Mouse (Mus musculus) midbrain, embryonic 14.5 days (tissue): ENCODE data around the gene Btbd2. TPM values are rescaled to one million over a fixed set of nuclear protein-coding genes. Genes with fewer than 3 reads are reported as not detected.

Experiments
- ATAC-seq: fragments of 200-750 bp; cut with Nextera tagmentation; 2 replicates; pipeline ENCODE4 v1.8.0; 2017; ENCODE audit warnings: moderate number of reproducible peaks, moderate library complexity; ENCODE audit not compliant: low FRiP score, low TSS enrichment
- DNase-seq: peaks from one replicate; pipeline ENCODE4 v3.0.0-alpha.2; 2015
- H3K27ac ChIP-seq: fragments of 300-500 bp; sonication (generic); replicated peaks from 2 replicates; pipeline ENCODE4 v1.5.1; 2014; ENCODE audit warnings: mild to moderate bottlenecking, low read depth, low read length, moderate library complexity
- H3K27me3 ChIP-seq: fragments of 300-500 bp; sonication (generic); 2 replicates; pipeline ENCODE4 v1.6.1; 2014; ENCODE audit warnings: low read length, control low read depth, mixed read lengths; ENCODE audit not compliant: control insufficient read depth, insufficient read depth
- H3K36me3 ChIP-seq: fragments of 300-500 bp; sonication (generic); 2 replicates; pipeline ENCODE4 v1.6.1; 2014; ENCODE audit warnings: low read length, control low read depth; ENCODE audit not compliant: control insufficient read depth, insufficient read depth
- H3K4me1 ChIP-seq: fragments of 300-500 bp; sonication (generic); 2 replicates; pipeline ENCODE4 v1.6.1; 2014; ENCODE audit warnings: mild to moderate bottlenecking, antibody characterized with exemption, low read length, control low read depth; ENCODE audit not compliant: control insufficient read depth, insufficient read depth
- H3K4me2 ChIP-seq: fragments of 300-500 bp; sonication (generic); 2 replicates; pipeline ENCODE4 v1.6.1; 2014; ENCODE audit warnings: mild to moderate bottlenecking, low read length, moderate library complexity
- H3K4me3 ChIP-seq: fragments of 300-500 bp; sonication (generic); replicated peaks from 2 replicates; pipeline ENCODE4 v1.5.1; 2014; ENCODE audit warnings: low read depth, low read length
- H3K9ac ChIP-seq: fragments of 300-500 bp; sonication (generic); replicated peaks from 2 replicates; pipeline ENCODE4 v1.6.1; 2014; ENCODE audit warnings: mild to moderate bottlenecking, low read length, moderate library complexity
- H3K9me3 ChIP-seq: fragments of 300-500 bp; sonication (generic); 2 replicates; pipeline ENCODE4 v1.6.1; 2016; ENCODE audit warnings: low read length, control low read depth, mixed read lengths; ENCODE audit not compliant: control insufficient read depth
- WGBS: fragments of 180-500 bp; shearing (Covaris S2); extraction: QIAGEN DNeasy Blood & Tissue Kit; methylation state at CpG from one replicate; pipeline ENCODE4 v1.1.7; 2014; 5-methylcytosine and 5-hydroxymethylcytosine counted together
- polyA plus RNA-seq: library from polyadenylated mRNA; unstranded; fragments of >200 nt; fragmentation: Nextera tagmentation; extraction: Ambion mirVana; gene quantifications from 2 replicates; pipeline ENCODE4 v1.2.1, GENCODE M21; 2014

Gene Btbd2
- polyA plus RNA-seq, 1 experiment from 2014 or later = 80.1 TPM

DNA sequence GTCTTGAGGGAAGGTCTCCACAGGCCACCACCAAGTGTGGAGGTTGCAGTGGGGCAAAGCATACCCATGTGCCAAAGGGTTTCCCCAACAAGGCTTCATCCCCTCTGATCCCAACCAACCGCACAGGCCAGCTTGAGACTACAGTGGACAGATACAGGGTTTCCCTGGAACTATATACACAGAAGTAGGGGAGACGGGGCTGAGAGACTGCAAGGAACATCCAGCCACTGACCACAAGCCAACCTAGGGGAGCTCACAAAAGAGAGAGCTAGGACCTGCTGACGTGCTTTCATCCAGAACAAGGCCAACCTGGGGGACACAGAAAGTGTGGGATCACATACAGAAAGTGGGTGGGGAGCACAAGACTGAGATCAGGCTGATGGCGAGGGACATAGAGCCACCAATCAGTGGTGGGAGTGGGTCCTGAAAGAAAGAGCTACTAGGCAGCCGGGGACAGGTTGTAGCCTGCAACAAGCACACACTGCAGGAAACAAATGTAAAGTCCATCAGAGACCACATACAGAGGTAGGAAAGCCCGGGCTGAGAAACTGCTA is 18.1 kb upstream of the Btbd2 start:
- DNase-seq (no peak), ATAC-seq (no peak)
- Histone ChIP-seq H3K4me2 (peak overlapping the region; percentile 96), H3K9me3 (no peaks in the 10 kb centered on the region), H3K27ac (peak overlapping the region; percentile 97), H3K36me3 (peaks cover 29% of the 10 kb centered on the region), H3K4me1 (peaks cover 46% of the 10 kb centered on the region), H3K27me3 (no peaks in the 10 kb centered on the region), H3K4me3 (peak overlapping the region; percentile 98), H3K9ac (peak overlapping the region; percentile 96)
- WGBS = 16% methylated on average over 6 of the region's 6 CpGs

DNA sequence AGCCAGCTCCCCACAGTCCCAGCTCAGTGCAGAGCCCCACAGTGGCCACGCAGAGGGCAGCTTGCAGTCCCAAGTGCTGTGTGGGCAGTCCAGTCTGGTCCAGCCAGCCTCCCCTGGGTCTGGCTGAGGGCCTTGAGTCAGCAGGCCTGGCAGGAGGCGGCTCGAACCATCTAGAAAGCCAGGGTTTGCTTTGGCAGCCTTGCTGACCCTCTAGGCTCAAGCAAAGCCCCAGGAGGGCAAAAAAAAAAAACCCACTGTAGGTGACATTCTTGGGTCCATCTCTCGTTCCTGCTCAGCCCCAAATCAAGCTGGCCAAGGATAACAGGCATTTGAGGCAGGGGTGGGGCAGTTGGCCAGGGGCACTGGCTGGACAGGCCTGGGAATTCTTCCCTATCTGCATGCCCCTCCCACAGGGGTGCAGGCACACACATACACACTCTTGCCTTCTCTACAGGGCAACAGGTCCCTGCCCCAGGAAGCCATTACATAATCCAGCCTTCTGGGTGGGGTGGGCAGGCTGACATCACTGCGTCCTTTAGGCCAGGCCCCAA is 17.4 kb upstream of the Btbd2 start:
- Histone ChIP-seq H3K27me3 (no peaks in the 10 kb centered on the region), H3K9me3 (no peaks in the 10 kb centered on the region), H3K9ac (peak overlapping the region; percentile 96; the same call in 1 of the 2 replicates), H3K4me3 (peak overlapping the region; percentile 98), H3K36me3 (peaks cover 36% of the 10 kb centered on the region), H3K4me1 (peaks cover 46% of the 10 kb centered on the region), H3K27ac (no peak overlapping the region), H3K4me2 (peak overlapping the region; percentile 96)
- DNase-seq = no peak
- ATAC-seq = no peak
- WGBS = 76% methylated on average over 5 of the region's 5 CpGs

DNA sequence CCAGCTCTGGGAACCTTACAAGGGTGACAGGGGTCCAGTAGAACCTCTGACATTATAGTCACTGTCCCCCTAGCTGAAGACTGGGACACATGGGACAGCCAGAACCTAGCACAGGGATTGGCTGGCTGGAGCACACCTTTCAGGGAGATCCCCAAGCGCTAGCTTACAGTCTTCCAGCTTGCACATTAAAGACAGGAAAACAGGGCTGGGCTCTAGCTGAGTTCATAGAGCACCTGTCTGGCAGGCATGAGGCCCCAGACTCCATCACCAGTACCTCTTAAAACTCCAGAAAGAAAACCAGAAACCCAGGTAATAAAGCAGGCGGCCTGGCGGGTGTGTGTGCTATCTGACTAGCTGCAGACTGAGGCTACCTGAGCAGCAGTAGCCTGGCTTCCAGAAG is 16.8 kb upstream of the Btbd2 start:
- 95% methylated on average over 3 of the region's 3 CpGs for WGBS
- Histone ChIP-seq H3K4me3 (peak overlapping the region; percentile 98), H3K9me3 (no peaks in the 10 kb centered on the region), H3K27ac (no peak overlapping the region), H3K27me3 (no peaks in the 10 kb centered on the region), H3K4me2 (peak overlapping the region; percentile 96), H3K4me1 (peaks cover 46% of the 10 kb centered on the region), H3K9ac (peak overlapping the region; percentile 96; the same call in 1 of the 2 replicates), H3K36me3 (peaks cover 41% of the 10 kb centered on the region)
- no peak for DNase-seq
- ATAC-seq = no peak

DNA sequence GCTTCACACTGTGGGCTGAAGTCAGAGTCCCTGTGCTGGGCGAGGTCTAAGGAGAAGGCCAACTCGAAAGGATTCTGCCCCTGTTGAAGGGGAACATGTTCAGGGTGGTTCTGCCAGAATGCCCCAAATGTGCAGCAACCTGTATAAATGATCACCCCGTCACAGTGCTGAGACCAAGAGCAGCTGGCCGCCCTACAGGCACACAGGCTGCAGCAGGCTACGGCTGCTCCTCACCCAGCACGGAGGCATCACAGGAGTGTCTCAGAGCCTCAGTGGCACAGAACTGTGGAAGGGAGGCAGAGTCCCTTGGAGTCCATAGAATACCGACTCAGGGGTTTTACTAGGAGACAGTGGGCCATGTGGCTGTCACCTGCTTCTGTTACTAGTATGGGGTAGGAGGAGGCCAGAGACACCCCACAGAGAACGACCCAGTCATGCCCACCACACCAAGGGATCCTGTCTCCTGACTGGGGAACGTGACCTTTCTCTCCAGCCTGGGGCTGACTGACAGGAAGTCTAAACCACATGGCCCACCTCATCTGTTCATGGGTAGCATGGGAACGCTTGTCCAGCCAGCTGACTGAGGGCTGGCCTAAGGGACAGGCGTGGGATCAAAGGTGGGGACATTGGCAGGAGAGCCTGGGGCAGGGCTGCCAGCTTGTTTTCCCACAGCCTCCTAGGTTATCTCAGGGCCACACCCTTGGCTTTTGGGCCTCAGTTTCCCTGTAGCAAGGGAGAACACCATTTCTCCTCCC is 15.2 kb upstream of the Btbd2 start:
- H3K9me3 ChIP-seq = no peaks in the 10 kb centered on the region
- WGBS = 87% methylated on average over 11 of the region's 11 CpGs
- DNase-seq (no peak), ATAC-seq (no peak)
- no peak overlapping the region for H3K4me3 ChIP-seq
- no peak overlapping the region for H3K27ac ChIP-seq
- no peak overlapping the region for H3K4me2 ChIP-seq
- H3K36me3 ChIP-seq = peaks cover 57% of the 10 kb centered on the region
- H3K27me3 ChIP-seq = no peaks in the 10 kb centered on the region
- no peak overlapping the region; the same call in 1 of the 2 replicates for H3K9ac ChIP-seq
- peaks cover 31% of the 10 kb centered on the region for H3K4me1 ChIP-seq

DNA sequence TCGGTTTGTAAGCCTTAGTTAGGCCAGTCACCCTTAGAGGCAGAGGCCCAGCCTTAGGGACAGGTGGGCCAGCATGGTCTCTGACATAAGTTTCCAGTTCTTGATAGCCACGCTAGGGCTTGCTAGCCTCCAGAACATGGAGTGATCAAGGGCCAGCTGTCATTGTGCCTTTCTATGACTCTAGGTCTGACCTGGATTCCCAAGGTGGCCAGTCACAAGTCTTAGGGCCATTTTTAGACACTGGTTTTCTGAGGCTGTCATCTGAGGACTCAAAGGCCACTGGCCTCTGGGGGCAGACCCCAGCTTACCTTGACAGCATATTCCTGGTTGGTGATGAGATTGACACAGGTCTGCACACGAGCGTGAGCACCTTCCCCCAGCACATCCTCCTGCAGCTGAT is 14.4 kb upstream of the Btbd2 start:
- DNase-seq = no peak
- H3K4me2 ChIP-seq = no peak overlapping the region
- no peak overlapping the region for H3K4me3 ChIP-seq
- no peak overlapping the region for H3K27ac ChIP-seq
- peaks cover 27% of the 10 kb centered on the region for H3K4me1 ChIP-seq
- WGBS = 93% methylated on average over 4 of the region's 4 CpGs
- H3K36me3 ChIP-seq = peaks cover 65% of the 10 kb centered on the region
- H3K27me3 ChIP-seq = no peaks in the 10 kb centered on the region
- no peak overlapping the region for H3K9ac ChIP-seq
- no peaks in the 10 kb centered on the region for H3K9me3 ChIP-seq
- no peak for ATAC-seq

DNA sequence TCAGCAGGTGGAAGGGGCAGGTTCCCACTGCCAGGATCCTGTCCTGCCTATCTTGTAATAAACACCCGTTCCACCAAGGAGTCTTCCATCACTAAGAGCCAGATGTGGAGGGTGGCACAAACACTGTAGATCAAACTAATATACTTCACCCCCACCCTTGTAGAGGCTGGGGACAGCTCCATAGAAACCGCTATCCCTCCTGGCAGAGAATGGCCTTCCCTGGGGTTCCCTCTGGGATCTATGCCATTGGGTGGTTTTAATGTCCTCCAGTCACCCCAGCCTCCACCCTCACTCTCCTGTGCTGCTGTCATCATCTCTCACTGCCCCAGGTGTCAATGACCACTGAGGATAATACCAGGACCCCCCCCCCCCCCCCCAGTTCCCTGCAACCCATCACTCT is 13.7 kb upstream of the Btbd2 start:
- Histone ChIP-seq H3K4me1 (peaks cover 27% of the 10 kb centered on the region), H3K4me2 (no peak overlapping the region), H3K36me3 (peaks cover 71% of the 10 kb centered on the region), H3K9me3 (no peaks in the 10 kb centered on the region), H3K4me3 (no peak overlapping the region), H3K27me3 (no peaks in the 10 kb centered on the region), H3K27ac (no peak overlapping the region), H3K9ac (no peak overlapping the region)
- DNase-seq (no peak), ATAC-seq (no peak)
- WGBS = 91% methylated on average over 2 of the region's 2 CpGs

DNA sequence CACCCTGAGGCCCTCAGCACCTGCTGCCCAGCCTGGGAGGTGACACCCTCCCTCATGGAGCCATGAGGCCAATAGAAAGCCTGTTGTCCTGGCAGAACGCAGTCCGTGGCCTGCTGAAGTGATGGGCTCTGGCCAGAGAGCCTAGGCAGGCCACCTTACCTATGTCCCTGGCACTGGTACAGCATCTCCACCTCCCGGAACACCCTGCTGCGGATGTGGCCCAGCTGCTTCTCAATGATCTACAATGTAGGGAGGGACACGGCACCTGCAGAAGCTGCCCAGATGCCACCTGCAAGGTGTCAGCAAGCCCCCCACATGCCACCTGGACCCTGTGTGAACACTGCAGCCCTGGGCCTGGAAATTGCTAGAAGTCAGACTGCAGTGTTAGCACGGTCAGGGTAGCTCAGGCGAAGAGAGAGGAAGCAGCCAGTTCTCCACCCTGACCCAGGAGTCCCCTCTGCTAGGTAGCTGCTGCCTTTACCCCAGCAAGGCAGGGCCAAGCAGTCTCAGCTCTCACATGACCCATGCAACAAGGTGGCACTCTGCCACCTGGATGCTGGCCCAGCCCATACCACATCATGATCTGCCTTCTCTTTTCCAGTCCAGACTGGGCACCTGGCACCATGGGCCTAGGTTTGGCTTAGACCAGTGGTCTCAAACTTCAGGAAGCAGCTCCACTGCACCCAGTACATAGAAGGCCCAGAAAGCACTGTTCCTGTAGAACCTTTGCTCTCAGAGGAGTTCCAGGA is 13.0 kb upstream of the Btbd2 start:
- H3K27me3 ChIP-seq = no peaks in the 10 kb centered on the region
- no peak overlapping the region for H3K4me3 ChIP-seq
- peaks cover 76% of the 10 kb centered on the region for H3K36me3 ChIP-seq
- no peak for DNase-seq
- H3K9me3 ChIP-seq = no peaks in the 10 kb centered on the region
- no peak overlapping the region for H3K4me2 ChIP-seq
- H3K4me1 ChIP-seq = peaks cover 23% of the 10 kb centered on the region
- no peak overlapping the region for H3K27ac ChIP-seq
- WGBS = 96% methylated on average over 7 of the region's 7 CpGs
- H3K9ac ChIP-seq = 0 out of 2 replicates have a peak overlapping the region, but pooled peaks have one; percentile 3
- ATAC-seq = no peak

DNA sequence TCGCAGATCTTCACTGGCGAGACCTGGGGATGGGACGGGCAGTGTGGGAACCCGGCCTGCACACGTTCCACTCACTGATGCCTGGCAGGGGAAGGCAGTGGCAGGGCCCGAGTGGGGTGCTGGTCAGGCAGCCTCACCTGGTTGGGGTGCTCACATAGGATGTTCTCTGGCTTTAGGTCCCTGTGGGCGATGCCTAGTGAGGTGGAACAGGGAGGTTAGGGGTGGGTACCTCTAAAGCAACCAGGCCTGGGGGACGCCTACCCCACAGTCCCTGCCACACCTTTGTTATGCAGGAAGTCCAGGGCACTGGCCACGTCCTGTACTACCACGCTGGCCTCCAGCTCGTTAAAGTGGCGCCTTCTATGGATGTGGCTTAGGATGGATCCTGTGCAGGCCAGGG is 12.1 kb upstream of the Btbd2 start:
- H3K36me3 ChIP-seq = peaks cover 76% of the 10 kb centered on the region
- no peak overlapping the region for H3K27ac ChIP-seq
- no peak overlapping the region for H3K9ac ChIP-seq
- no peaks in the 10 kb centered on the region for H3K27me3 ChIP-seq
- peaks cover 14% of the 10 kb centered on the region for H3K4me1 ChIP-seq
- ATAC-seq (no peak), DNase-seq (no peak)
- H3K9me3 ChIP-seq = no peaks in the 10 kb centered on the region
- no peak overlapping the region for H3K4me2 ChIP-seq
- 93% methylated on average over 12 of the region's 12 CpGs for WGBS
- H3K4me3 ChIP-seq = no peak overlapping the region
